Comparison of ENCODE assay signal across 10 mouse cellular contexts in genomic region chr6:143868155-143868685, GRCm38 (mm10).
DNase-seq lines count a peak whose midpoint lies in the region; ATAC-seq and TF ChIP-seq lines count a peak whose summit lies in the region.
"Had no signal": no experiment of that assay in that cellular context is flagged by ENCODE, and none has a peak within 500 bp of the region (broad histone marks: within the 10 kb centered on the region; RNA-seq: fewer than 3 reads in every experiment).

No protein-coding gene starts in this region.

- TF ChIP-seq POLR2A in spleen, adult 2 months (IDR thresholded peaks at IDR 0.05; ENCODE audit: low read depth, low read length), result no peak

- H3K27ac ChIP-seq in spleen, adult 2 months (ENCODE audit: insufficient read depth, low read length), result peak overlapping the region; percentile 66
- no peak overlapping the region for H3K27ac ChIP-seq in midbrain, embryonic 11.5 days (ENCODE audit: low read depth, low read length)

- no peaks in the 10 kb centered on the region for H3K9me3 ChIP-seq in midbrain, embryonic 11.5 days (ENCODE audit: control insufficient read depth, low read length)

- H3K4me1 ChIP-seq in spleen, adult 2 months (ENCODE audit: control insufficient read depth, insufficient read depth, insufficient read length), result no peaks in the 10 kb centered on the region; the same call in 1 of the 2 replicates
- no peaks in the 10 kb centered on the region for H3K4me1 ChIP-seq in midbrain, embryonic 11.5 days (ENCODE audit: control insufficient read depth, insufficient read depth, low read length)

- no peaks in the 10 kb centered on the region for H3K27me3 ChIP-seq in spleen, adult 2 months (ENCODE audit: control insufficient read depth, insufficient read depth, low read length)
- no peaks in the 10 kb centered on the region for H3K27me3 ChIP-seq in midbrain, embryonic 11.5 days (ENCODE audit: control insufficient read depth, insufficient read depth, low read length)

- TF ChIP-seq CTCF in spleen, adult 2 months (IDR thresholded peaks at IDR 0.05; ENCODE audit: extremely low read depth, insufficient read depth, insufficient read length, insufficient replicate concordance), result no peak

- ATAC-seq in inflammation-experienced regulatory T-cells, adult 6 months, result peak; percentile 86
- peak; percentile 32; the same call in 1 of the 2 replicates for ATAC-seq in megakaryocyte-erythroid progenitor cell, adult 5-6 weeks (replicated peaks; ENCODE audit: low FRiP score, low TSS enrichment, poor library complexity, severe bottlenecking)
- no peak for ATAC-seq in erythroblast, adult 5-6 weeks (replicated peaks; ENCODE audit: low FRiP score, poor library complexity, severe bottlenecking)
- no peak for ATAC-seq in midbrain, embryonic 11.5 days (ENCODE audit: low FRiP score)

- 35% methylated on average over 3 of the region's 3 CpGs for WGBS in spleen, adult 2 months
- WGBS in midbrain, embryonic 11.5 days, result 85% methylated on average over 3 of the region's 3 CpGs

- DNase-seq in spleen, adult 2 months (ENCODE audit: low read depth in 1 of 2, low spot score in 2 of 2), result peak in 1 of 2 experiments; percentile 22
- DNase-seq in spleen, adult 18-20 months, result no peak
- DNase-seq in cerebellum, postnatal 4 days (ENCODE audit: low spot score in 2 of 2), result no peak
- no peak for DNase-seq in midbrain, embryonic 11.5 days (ENCODE audit: low spot score, missing footprints)
- no peak for DNase-seq in kidney, postnatal 4 days
- DNase-seq: cerebellum, adult 18-20 months; kidney, adult 11 months had no signal

- no peak overlapping the region for H3K4me2 ChIP-seq in midbrain, embryonic 11.5 days

- H3K9ac ChIP-seq in midbrain, embryonic 11.5 days (ENCODE audit: low read length), result no peak overlapping the region

- no peaks in the 10 kb centered on the region for H3K36me3 ChIP-seq in spleen, adult 2 months (ENCODE audit: control insufficient read depth, insufficient read depth, low read length)
- no peaks in the 10 kb centered on the region for H3K36me3 ChIP-seq in midbrain, embryonic 11.5 days (ENCODE audit: control insufficient read depth, insufficient read depth, low read length)

- no peak overlapping the region for H3K4me3 ChIP-seq in spleen, adult 2 months (ENCODE audit: extremely low read depth, insufficient read depth, insufficient read length)
- H3K4me3 ChIP-seq in midbrain, embryonic 11.5 days (ENCODE audit: low read depth, low read length), result no peak overlapping the region

Comparison
In these comparisons a context has a peak if more than half of its experiments do, and no peak if none do; other contexts are left out.
1. ATAC-seq: peak in inflammation-experienced regulatory T-cells, adult 6 months (single experiment) and megakaryocyte-erythroid progenitor cell, adult 5-6 weeks (single experiment); none in erythroblast, adult 5-6 weeks (single experiment) and midbrain, embryonic 11.5 days (single experiment).